Mouse (Mus musculus) hematopoietic multipotent progenitor cell, adult 10-12 weeks (in vitro differentiated cells): ENCODE measurements around the gene Anapc11. TPM values are rescaled to one million over a fixed set of nuclear protein-coding genes. Genes with fewer than 3 reads are reported as not detected.

Experiments
- polyA plus RNA-seq: library from polyadenylated mRNA; stranded (reverse); fragments of >175 nt; gene quantifications from 2 replicates; pipeline ENCODE4 v1.2.3, GENCODE M21; 2012; ENCODE audit warnings: low replicate concordance

The Anapc11 gene
- polyA plus RNA-seq: 30.2 and 93.3 TPM in 2 replicates

GRCm38 (mm10) chr11:120598283-120598989, at the start of gene Anapc11, which contains the start of gene Alyref:
Gene Anapc11, plus strand, starts transcription at chr11:120598421.
Gene Alyref, minus strand, starts transcription at chr11:120598365.

GRCm38 (mm10) chr11:120549168-120549945, 48.9 kb upstream of the Anapc11 start, which contains the start of gene Mcrip1:
Gene Mcrip1, minus strand, starts transcription at chr11:120549727.

GRCm38 (mm10) chr11:120550810-120551440, 47.3 kb upstream of the Anapc11 start, which contains the start of gene Ppp1r27:
Gene Ppp1r27, minus strand, starts transcription at chr11:120551132.

GRCm38 (mm10) chr11:120572752-120573584, 25.3 kb upstream of the Anapc11 start, which contains the start of gene P4hb:
Gene P4hb, minus strand, starts transcription at chr11:120573253.

GRCm38 (mm10) chr11:120581490-120582267, 16.5 kb upstream of the Anapc11 start, which contains the start of gene Arhgdia:
Gene Arhgdia, minus strand, starts transcription at chr11:120581624.

GRCm38 (mm10) chr11:120608241-120609034, 10.2 kb downstream of the Anapc11 start, which contains the start of gene Npb:
Gene Npb, plus strand, starts transcription at chr11:120608477.

GRCm38 (mm10) chr11:120617519-120618112, 19.4 kb downstream of the Anapc11 start, which contains the start of gene Pcyt2:
Gene Pcyt2, minus strand, starts transcription at chr11:120617936.

GRCm38 (mm10) chr11:120625152-120625775, 27.0 kb downstream of the Anapc11 start, which contains the start of gene Sirt7:
Gene Sirt7, minus strand, starts transcription at chr11:120625240.

GRCm38 (mm10) chr11:120633520-120634343, 35.5 kb downstream of the Anapc11 start, which contains the start of gene Mafg:
Gene Mafg, minus strand, starts transcription at chr11:120633600.

GRCm38 (mm10) chr11:120643601-120643987, 45.4 kb downstream of the Anapc11 start, which contains the start of gene Pycr1:
Gene Pycr1, minus strand, starts transcription at chr11:120643769.

GRCm38 (mm10) chr11:120648001-120648476, 49.8 kb downstream of the Anapc11 start, which contains the start of gene Myadml2:
Gene Myadml2, minus strand, starts transcription at chr11:120648158.

Other genes starting within 250 kb of the Anapc11 start
- 867 and 988 TPM in 2 replicates for gene Actg1, start 249.9 kb upstream of the Anapc11 start, polyA plus RNA-seq
- gene Fscn2, start 236.9 kb upstream of the Anapc11 start, polyA plus RNA-seq: 0.08 TPM in 1 of 2 replicates, not detected in the other
- gene Faap100, start 219.7 kb upstream of the Anapc11 start, polyA plus RNA-seq: 21.3 and 34.2 TPM in 2 replicates
- gene Nploc4, start 160.7 kb upstream of the Anapc11 start, polyA plus RNA-seq: 61.4 and 65.9 TPM in 2 replicates
- gene Tspan10, start 155.8 kb upstream of the Anapc11 start, polyA plus RNA-seq: 0.07 TPM in 1 of 2 replicates, not detected in the other
- 0.13 and 0.58 TPM in 2 replicates for gene Pde6g, start 144.9 kb upstream of the Anapc11 start, polyA plus RNA-seq
- gene Oxld1, start 140.4 kb upstream of the Anapc11 start, polyA plus RNA-seq: 10.5 and 12.8 TPM in 2 replicates
- 20.5 and 30.8 TPM in 2 replicates for gene Ccdc137, start 140.3 kb upstream of the Anapc11 start, polyA plus RNA-seq
- 27.3 and 31.8 TPM in 2 replicates for gene Arl16, start 130.8 kb upstream of the Anapc11 start, polyA plus RNA-seq
- gene Mrpl12, start 113.8 kb upstream of the Anapc11 start, polyA plus RNA-seq: 130 and 185 TPM in 2 replicates
- gene Slc25a10, start 106.6 kb upstream of the Anapc11 start, polyA plus RNA-seq: 27.5 and 43.7 TPM in 2 replicates
- not detected in 2 replicates for gene Gcgr, start 67.7 kb upstream of the Anapc11 start, polyA plus RNA-seq
- 130 and 145 TPM in 2 replicates for gene Mcrip1, start 48.7 kb upstream of the Anapc11 start, polyA plus RNA-seq
- not detected in 2 replicates for gene Ppp1r27, start 47.3 kb upstream of the Anapc11 start, polyA plus RNA-seq
- 322 and 696 TPM in 2 replicates for gene P4hb, start 25.2 kb upstream of the Anapc11 start, polyA plus RNA-seq
- gene Arhgdia, start 16.8 kb upstream of the Anapc11 start, polyA plus RNA-seq: 989 and 1,139 TPM in 2 replicates
- gene Alyref, start 56 bp upstream of the Anapc11 start, polyA plus RNA-seq: 123 and 133 TPM in 2 replicates
- 3.7 and 6.2 TPM in 2 replicates for gene Npb, start 10.1 kb downstream of the Anapc11 start, polyA plus RNA-seq
- 62.9 and 99.6 TPM in 2 replicates for gene Pcyt2, start 19.5 kb downstream of the Anapc11 start, polyA plus RNA-seq
- 225 and 508 TPM in 2 replicates for gene Sirt7, start 26.8 kb downstream of the Anapc11 start, polyA plus RNA-seq
- gene Mafg, start 35.2 kb downstream of the Anapc11 start, polyA plus RNA-seq: 42.4 and 46.3 TPM in 2 replicates
- 1.2 and 1.3 TPM in 2 replicates for gene Pycr1, start 45.3 kb downstream of the Anapc11 start, polyA plus RNA-seq
- gene Myadml2, start 49.7 kb downstream of the Anapc11 start, polyA plus RNA-seq: 0.42 and 1.4 TPM in 2 replicates
- gene Notum, start 62.8 kb downstream of the Anapc11 start, polyA plus RNA-seq: not detected in 2 replicates
- 214 and 360 TPM in 2 replicates for gene Aspscr1, start 74.6 kb downstream of the Anapc11 start, polyA plus RNA-seq
- 30.9 and 103 TPM in 2 replicates for gene Cenpx, start 115.3 kb downstream of the Anapc11 start, polyA plus RNA-seq
- 32.9 and 53.7 TPM in 2 replicates for gene Lrrc45, start 115.5 kb downstream of the Anapc11 start, polyA plus RNA-seq
- gene Rac3, start 123.0 kb downstream of the Anapc11 start, polyA plus RNA-seq: 5.3 and 8.2 TPM in 2 replicates
- 20.4 and 47.0 TPM in 2 replicates for gene Dcxr, start 128.9 kb downstream of the Anapc11 start, polyA plus RNA-seq
- 7.5 and 8.2 TPM in 2 replicates for gene Cbr2, start 133.7 kb downstream of the Anapc11 start, polyA plus RNA-seq
- 196 and 300 TPM in 2 replicates for gene Hmga1b, start 164.4 kb downstream of the Anapc11 start, polyA plus RNA-seq
- 32.8 and 46.1 TPM in 2 replicates for gene Rfng, start 185.8 kb downstream of the Anapc11 start, polyA plus RNA-seq
- 27.5 and 29.8 TPM in 2 replicates for gene Gps1, start 185.9 kb downstream of the Anapc11 start, polyA plus RNA-seq
- 78.0 and 102 TPM in 2 replicates for gene Dus1l, start 198.0 kb downstream of the Anapc11 start, polyA plus RNA-seq
- 64.1 and 156 TPM in 2 replicates for gene Fasn, start 226.1 kb downstream of the Anapc11 start, polyA plus RNA-seq